Mouse (Mus musculus) frontal cortex, postnatal 10 days (tissue): Measurements from ENCODE around the gene Ncam1.

Source experiments
- DNase-seq, 2 experiments: peaks; one replicate each; pipeline ENCODE4 v3.0.0; 2022; ENCODE audit warnings: low spot score in 2 of 2, mixed read lengths in 1 of 2

Ncam1 gene

GRCm38 (mm10) chr9:49509094-49509493 lies 289.6 kb downstream of the Ncam1 start:
- no peak for DNase-seq

GRCm38 (mm10) chr9:49507829-49508585 lies 290.7 kb downstream of the Ncam1 start:
- no peak for DNase-seq

- no peak for DNase-seq
Observed at GRCm38 (mm10) chr9:49504658-49505057, 294.1 kb downstream of the Ncam1 start.

- DNase-seq = no peak
Observed at GRCm38 (mm10) chr9:49502245-49502644, 296.5 kb downstream of the Ncam1 start.

GRCm38 (mm10) chr9:49499878-49500277 lies 298.8 kb downstream of the Ncam1 start:
- no peak for DNase-seq

- DNase-seq = peak in 1 of 2 experiments; percentile 59
Observed at GRCm38 (mm10) chr9:49493979-49494649, 304.6 kb downstream of the Ncam1 start.

GRCm38 (mm10) chr9:49490609-49491008 lies 308.1 kb downstream of the Ncam1 start:
- no peak for DNase-seq

GRCm38 (mm10) chr9:49488912-49489895 lies 309.5 kb downstream of the Ncam1 start:
- peak; percentile 58 to 82 for DNase-seq

GRCm38 (mm10) chr9:49488258-49488657 lies 310.5 kb downstream of the Ncam1 start:
- DNase-seq = no peak

- no peak for DNase-seq
Observed at GRCm38 (mm10) chr9:49487657-49487943, 311.1 kb downstream of the Ncam1 start.

- DNase-seq = no peak
Observed at GRCm38 (mm10) chr9:49486805-49487656, 311.7 kb downstream of the Ncam1 start.

GRCm38 (mm10) chr9:49485892-49486311 lies 312.8 kb downstream of the Ncam1 start, which contains the start of gene Ttc12:
Gene Ttc12, minus strand, starts transcription at chr9:49486225.
- peak; percentile 58 to 61 for DNase-seq

GRCm38 (mm10) chr9:49485250-49485891 lies 313.4 kb downstream of the Ncam1 start:
- no peak for DNase-seq

GRCm38 (mm10) chr9:49483316-49483715 lies 315.4 kb downstream of the Ncam1 start:
- no peak for DNase-seq

- DNase-seq = no peak
Observed at GRCm38 (mm10) chr9:49472126-49472525, 326.6 kb downstream of the Ncam1 start.

GRCm38 (mm10) chr9:49470946-49471345 lies 327.8 kb downstream of the Ncam1 start:
- DNase-seq = no peak

- no peak for DNase-seq
Observed at GRCm38 (mm10) chr9:49470006-49470405, 328.7 kb downstream of the Ncam1 start.

GRCm38 (mm10) chr9:49456136-49456535 lies 342.6 kb downstream of the Ncam1 start:
- DNase-seq = no peak

GRCm38 (mm10) chr9:49452396-49452795 lies 346.3 kb downstream of the Ncam1 start:
- no peak for DNase-seq
